Mouse (Mus musculus) thymus, adult 2 months (tissue): ENCODE measurements around the gene Soga1.

Experiments
- CTCF ChIP-seq: fragments of 200-500 bp; IDR thresholded peaks from 2 replicates; pipeline ENCODE4 v1.5.1; 2012; ENCODE audit warnings: mild to moderate bottlenecking, control low read depth, low read length, moderate library complexity, borderline replicate concordance; ENCODE audit not compliant: control insufficient read depth, poor library complexity, insufficient read depth; ENCODE audit errors: extremely low read depth
- POLR2A ChIP-seq: fragments of 200-500 bp; IDR thresholded peaks from 2 replicates; pipeline ENCODE4 v1.6.1; 2012; ENCODE audit warnings: mild to moderate bottlenecking, low read length, control low read depth, moderate library complexity; ENCODE audit not compliant: control insufficient read depth, poor library complexity, insufficient read depth; ENCODE audit errors: extremely low read depth

GRCm38 (mm10) chr2:157075685-157076084 lies 3.4 kb downstream of the Soga1 start:
- TF ChIP-seq CTCF (no peak), POLR2A (no peak)
